Mouse (Mus musculus): ENCODE data around the gene Rfc5. TPM values are rescaled to one million over a fixed set of nuclear protein-coding genes. Genes with fewer than 3 reads are reported as not detected.
"Not testable (repeated sequence)": the region's sequence is repeated elsewhere in the genome, so short reads cannot be mapped to it uniquely, and the experiment has no call there.

The Rfc5 gene
- total RNA-seq (2022): 1 to 10 TPM; 1.5 to 2.9 (median 2.1) TPM

DNA sequence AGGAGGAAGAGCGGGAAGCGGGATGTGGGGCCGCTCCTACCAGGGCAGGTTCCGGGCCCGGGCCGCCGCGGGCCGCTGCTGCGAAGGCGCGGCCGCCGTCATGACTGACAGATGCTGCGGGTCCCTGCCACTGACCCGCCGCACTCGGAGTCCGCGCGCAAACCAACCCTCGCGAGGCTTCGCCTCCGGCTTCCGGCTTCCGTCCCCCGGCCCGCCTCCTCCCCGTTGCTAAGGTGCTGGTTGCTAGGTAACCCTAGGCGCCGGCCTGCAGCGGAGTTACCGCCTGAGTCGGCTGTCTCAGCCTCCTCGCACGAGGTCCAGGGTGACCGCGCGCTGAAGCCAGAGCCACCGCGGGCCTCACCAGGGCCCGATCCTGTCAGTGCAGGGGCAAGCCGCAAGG, at the start of gene Rfc5:
Gene Rfc5 (minus strand): TSS at position 171 of the 400 bp plus-strand sequence.
- DNase-seq (ENCODE audit: low spot score): peak; percentile 92

DNA sequence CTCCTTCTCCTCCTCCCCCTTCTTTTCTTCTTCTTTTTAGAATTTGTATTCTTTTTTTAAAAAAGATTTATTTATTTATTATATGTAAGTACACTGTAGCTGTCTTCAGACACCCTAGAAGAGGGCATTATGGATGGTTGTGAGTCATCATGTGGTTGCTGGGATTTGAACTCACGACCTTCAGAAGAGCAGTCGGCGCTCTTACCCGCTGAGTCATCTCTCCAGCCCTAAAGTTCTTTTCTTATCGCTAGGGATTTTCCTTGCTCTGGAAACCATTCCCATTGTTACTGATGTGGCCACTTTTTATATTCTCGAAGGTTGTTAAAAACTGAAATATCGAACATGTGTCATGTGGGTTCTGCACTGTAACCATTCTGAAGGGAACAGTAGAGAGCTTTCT, 44.7 kb upstream of the Rfc5 start:
- DNase-seq (ENCODE audit: low spot score): not testable (repeated sequence)

DNA sequence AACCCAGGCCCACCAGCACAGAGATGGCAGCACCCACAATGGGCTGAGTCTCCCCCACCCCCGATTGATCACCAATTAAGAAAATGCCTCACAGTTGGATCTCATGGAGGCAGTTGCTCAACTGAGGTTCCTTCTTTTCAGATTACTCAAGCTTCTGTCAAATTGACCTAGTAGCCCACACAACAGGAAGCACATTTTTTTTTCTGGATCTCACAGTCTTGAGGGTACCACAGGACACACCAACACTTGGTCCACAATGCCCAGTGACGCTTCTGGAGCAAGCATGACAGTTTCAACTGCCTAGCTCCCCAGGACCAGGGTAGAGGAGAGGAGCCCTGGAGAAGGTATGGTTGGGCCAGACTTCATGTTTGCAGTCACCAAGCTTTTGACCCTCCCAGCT, 28.6 kb upstream of the Rfc5 start:
- DNase-seq (ENCODE audit: low spot score): no peak

DNA sequence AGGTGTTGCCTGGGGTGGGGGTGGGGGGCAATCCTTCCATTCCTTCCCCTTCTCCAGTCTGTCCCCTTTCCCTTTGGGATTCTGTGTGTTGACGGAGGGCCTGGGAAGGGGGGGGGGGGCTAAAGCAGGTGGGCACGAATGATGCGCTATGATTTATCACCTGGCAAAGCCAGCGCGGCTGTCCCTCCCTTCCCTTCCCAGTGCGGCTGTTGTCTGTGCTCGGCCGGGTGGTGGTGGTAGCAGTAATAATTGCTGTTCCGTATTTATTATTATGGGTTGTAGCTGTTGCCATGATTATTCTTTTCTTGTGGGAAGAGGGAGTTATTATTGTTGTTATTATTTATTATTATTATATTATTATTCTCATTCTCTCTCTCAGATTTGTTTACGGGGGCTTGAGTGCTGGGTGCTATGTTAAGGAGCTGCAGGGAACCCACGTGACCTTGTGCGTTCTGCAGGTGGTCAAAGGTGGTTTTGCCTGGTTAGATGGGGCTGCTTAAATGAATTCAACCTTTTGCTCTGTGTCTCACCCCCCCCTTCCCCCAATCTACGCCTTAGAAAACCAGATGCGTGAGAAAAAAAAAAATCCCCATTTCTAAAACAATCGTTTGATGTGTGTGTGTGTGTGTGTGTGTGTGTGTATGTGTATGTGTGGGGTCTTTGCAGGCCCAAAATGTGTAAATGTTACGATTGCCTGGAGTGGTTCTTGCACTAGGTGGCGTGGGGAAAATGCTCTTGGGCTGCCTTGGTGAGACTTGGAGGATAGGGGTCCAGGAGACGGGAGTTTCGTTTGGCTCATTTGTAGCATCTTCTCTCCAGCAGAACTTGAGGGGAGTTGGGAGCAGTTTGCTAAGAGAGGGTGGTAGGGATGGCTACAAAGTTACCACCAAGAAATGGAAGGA, 26.4 kb upstream of the Rfc5 start:
- no peak for DNase-seq (ENCODE audit: low spot score)

DNA sequence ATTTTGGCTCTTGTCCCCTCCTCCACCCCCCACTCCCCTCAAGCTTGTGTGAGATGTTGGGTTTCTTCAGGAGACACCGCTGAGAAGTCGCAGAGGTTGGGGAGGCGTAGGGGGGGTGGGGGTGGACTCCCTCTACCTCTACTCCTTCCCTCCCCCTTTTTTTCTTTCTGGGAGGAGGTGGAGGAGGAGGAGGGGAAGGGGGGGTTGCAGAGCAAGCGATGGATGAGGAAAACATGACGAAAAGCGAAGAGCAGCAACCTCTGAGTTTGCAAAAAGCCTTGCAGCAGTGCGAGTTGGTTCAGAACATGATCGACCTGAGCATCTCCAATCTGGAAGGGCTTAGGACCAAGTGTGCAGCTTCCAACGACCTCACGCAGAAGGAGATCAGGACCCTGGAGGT, 25.8 kb upstream of the Rfc5 start:
- DNase-seq (ENCODE audit: low spot score): no peak

DNA sequence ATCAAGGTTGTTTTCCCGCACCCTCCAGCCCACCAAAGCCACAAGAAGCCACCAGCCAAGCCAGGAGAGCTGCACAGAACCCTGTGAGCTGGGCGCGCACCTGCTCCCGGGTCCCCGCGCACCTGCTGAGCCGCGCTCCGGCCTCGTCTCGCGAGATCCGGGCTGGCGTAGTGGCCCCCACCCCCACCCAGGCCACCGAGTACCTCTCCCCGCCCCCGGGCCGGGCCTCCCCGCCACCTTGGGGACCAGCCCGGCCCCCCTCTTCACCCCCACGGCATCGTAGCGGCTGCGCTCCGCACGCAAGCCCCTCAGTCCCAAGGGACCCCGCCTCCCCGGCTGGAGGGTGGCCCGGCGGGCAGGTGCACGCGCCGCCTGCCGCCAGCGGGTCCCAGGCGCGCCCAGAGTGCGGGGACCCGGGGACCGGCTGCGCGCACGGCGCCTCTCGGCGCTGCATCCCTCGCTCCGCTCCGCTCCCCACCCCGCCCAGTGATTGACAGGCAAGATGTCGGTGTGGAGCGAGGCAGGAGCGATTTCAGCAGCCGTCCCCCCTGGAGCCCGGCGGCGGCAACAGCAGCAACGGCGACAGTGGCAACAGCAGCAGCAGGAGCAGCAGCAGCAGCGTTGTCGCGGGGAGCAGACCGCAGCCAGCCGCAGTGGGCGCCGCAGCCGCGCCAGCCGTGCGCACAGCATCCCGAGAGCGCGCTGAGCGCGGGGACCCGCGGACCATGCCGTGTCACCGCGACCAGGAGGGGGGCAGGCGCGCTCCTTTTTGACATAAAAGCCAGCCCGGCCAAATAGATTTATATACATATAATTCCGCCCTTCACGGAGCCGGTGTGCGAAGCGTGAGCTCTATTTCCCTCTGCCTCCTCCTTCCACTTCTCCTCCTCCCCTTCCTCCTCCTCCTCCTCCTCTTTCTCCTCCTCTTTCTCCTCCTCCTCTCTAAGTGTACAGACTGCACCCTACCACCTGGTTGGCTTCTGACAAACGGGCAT, 25.0 kb upstream of the Rfc5 start, which contains the start of gene Ksr2:
Gene Ksr2 (plus strand): TSS at position 494 of the 995 bp plus-strand sequence.
- DNase-seq (ENCODE audit: low spot score): no peak

DNA sequence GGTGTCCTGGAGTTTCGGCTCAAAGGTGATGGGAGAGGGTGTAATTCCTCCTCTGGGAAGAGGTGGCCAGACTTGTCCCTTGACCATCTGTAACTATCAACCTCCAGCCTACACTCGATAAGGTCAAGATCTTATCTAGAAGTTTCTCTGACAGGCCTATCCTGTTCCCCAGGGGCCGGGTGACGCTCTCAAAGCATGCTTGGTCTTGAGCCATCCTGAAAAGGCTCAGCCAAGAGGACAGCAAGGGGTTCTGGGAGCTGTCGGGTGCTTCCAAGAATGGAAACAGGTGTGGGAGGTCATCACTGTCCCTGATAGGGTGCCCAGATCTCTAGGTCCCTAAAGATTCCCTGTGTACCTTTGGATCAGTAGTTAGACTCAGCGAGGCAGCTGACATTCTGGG, 20.5 kb upstream of the Rfc5 start:
- no peak for DNase-seq (ENCODE audit: low spot score)

DNA sequence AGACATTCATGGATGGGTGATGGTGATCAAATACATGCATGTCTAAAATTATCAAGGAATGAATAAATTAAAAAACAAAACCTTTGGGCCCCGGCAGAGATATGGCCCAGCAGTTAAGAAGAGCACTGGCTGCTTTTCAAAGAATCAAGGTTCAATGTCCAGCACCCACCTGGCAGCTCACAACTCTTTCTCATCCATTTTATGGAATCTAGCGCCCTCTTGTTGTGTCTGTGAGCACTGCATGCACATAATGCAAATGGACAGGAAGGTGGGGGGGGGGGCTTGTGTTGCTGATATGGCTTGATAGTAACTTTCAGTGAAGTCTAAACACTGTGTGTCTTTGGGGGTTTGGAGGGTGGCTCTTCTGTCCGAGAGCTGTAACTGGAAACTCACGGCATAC, 19.4 kb upstream of the Rfc5 start:
- peak; percentile 43 for DNase-seq (ENCODE audit: low spot score)

DNA sequence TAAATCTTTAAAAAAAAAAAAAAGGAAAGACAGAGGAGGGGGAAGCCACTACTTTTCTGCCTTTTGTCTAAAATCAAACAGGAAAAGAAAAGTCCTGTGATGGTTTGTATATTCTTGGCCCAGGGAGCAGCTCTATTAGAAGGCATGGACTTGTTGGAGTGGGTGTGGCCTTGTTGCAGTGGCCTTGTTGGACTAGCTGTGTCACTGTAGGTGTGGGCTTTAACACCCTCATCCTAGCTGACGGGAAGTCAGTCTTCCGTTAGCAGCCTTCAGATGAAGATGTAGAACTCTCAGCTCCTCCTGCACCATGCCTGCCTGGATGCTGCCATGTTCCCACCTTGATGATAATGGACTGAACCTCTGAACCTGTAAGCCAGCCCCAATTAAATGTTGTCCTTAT, 15.8 kb upstream of the Rfc5 start:
- not testable (repeated sequence) for DNase-seq (ENCODE audit: low spot score)

DNA sequence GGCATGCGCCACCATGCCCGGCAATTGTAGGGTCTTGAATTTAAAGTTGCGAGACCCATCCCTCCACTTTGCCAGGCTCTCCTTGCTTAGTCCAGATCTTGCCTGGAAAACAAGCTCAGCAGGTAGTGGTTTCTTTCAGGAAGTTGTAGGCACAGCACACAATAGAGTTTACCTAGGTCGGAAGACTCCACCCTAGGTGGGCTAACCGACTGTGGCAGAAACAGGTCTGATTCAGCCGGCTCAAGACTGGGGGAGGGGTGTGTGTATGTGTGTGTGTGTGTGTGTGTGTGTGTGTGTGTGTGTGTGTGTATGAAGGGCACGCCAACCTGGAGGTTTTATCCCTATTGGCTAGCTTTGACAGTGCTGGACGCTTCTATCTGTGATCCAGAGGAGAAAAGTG, 14.8 kb upstream of the Rfc5 start:
- DNase-seq (ENCODE audit: low spot score): no peak

DNA sequence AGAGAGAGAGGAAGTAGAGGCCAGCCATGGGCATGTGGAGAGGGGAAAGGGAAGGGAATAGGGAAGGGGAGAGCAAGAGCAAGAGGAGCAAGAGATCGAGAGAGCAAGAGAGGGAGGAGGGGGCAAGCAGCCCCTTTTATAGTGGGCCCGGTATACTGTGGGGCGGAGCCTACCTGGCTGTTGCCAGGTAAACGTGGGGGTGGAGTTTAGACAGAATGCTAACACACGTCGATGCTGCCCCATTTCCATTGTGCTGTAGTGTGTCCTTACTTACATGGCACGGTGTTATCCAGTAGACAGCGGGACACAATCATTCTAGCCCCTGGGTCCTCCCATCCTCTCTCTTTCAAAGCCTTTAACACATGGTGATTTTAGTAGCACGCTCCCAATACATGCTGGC, 10.4 kb upstream of the Rfc5 start:
- DNase-seq (ENCODE audit: low spot score): no peak

DNA sequence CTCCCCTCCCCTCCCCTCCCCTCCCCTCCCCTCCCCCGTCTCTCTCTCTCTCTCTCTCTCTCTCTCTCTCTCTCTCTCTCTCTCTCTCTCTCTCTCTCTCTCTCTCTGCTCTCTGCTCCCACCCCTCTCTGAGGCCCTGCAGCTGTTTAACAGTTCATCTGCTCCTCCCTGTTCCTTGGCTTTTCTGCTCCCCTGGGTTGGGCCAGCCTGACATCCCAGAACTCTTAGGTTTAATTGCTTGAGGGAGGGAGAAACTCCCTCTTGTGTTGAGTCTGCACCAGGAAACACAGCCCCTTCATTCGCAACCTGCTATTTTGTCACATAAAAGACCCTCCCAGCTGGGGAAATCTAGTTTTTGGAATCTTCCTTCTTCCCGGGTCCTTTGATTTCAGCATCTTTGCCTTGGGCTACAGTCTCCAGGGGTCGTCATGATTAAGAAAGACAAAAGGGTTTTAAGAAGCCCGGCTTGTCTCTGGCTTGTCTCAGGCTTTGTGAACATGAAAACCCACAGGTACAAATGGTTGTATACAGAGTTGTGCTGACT, 9.2 kb upstream of the Rfc5 start:
- no peak for DNase-seq (ENCODE audit: low spot score)

DNA sequence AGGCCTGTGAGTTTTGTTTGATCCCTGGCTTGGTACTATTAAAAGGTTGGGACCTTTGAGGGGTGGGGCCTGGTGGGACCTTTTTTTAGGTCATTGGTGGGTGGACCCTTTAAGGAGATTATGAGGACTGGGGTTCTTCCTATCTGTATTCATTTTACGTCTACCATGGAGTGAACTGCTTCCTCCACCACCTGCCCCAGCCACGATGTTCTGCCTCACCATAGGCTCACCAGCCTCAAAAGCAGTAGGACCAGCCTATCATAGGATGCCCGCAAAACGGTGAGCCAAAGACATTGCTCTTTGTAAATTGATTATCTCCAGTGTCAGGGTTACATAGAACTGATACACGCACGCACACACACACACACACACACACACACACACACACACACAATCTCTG, 8.5 kb upstream of the Rfc5 start:
- no peak for DNase-seq (ENCODE audit: low spot score)

DNA sequence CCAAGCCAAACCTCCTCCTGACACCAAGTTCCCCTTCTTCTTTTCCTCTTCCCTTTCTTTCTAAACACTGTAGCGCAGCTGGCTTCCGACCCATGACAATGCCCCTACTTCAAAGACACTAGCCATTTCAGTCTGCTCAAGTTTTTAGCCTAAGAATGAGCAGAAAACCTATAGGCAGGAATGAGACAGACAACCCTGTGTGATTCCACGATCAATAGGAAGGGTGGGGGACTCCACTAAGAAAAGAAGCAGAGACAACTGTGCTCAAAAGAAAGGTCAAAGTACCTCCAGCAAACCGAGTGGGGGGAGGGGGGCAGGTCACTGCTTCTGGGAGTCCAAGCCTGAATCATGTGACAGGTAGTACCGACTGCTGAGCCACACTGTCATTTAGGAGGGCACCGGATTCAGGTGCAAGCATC, 7.8 kb upstream of the Rfc5 start:
- no peak for DNase-seq (ENCODE audit: low spot score)

DNA sequence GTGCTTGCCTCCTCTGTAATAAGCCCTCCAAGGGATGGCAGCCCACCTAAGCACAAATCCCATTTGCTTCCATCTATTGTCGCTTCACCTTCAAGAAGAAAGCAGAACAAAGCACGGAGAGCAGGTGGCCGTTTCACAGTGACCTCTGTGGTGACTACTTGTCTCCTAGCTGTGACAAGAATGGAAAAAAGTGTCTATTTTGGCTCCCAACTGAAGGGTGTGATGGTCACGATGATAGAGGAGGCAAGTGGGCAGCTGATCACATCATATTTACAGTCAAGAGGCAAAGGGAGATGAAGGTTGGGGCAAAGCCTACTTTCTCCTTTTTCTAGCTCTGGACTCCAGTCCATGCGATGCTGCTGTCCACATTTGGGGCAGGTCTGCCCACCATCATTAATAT, 7.0 kb upstream of the Rfc5 start:
- no peak for DNase-seq (ENCODE audit: low spot score)

DNA sequence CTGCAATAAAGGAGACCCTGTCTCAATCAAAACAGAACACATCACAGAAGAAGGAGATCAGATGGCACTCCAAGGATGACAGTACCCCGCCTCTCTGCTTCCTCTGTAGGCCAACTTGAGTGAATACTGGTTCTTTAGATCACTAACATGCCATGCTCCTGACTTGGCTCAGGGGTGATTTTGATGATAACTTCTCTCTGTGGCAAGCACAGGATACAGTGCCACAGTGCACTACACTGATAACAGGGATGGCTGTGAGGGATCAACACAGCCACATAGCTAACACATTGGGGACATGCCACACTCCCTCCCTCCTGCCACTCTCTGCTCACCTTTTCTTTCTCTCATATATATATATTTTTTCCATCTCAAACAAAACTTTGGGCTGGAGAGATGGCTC, 2.0 kb upstream of the Rfc5 start:
- no peak for DNase-seq (ENCODE audit: low spot score)

DNA sequence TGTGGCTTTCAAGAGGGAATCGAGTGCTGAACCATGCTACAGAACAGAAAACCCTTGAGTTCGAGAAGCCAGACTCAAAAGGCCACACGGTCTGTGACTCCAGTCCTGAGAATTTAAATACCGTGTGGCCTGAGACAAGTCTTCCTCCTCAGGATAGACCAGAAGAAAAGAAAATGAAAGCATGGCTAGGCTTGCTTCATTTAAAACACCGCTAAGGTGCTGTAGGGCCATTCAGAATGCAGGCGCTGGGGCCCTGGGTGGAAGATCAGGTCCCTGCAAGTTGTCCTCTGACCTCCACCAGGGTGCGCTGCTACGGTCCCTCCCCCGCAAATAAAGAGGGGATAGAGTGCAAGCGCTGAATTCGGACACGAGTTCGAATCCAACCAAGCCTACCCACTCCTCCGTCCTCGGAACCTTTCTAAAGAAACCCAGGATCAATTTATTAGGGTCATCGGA, 523 bp downstream of the Rfc5 start:
- DNase-seq (ENCODE audit: low spot score): no peak

DNA sequence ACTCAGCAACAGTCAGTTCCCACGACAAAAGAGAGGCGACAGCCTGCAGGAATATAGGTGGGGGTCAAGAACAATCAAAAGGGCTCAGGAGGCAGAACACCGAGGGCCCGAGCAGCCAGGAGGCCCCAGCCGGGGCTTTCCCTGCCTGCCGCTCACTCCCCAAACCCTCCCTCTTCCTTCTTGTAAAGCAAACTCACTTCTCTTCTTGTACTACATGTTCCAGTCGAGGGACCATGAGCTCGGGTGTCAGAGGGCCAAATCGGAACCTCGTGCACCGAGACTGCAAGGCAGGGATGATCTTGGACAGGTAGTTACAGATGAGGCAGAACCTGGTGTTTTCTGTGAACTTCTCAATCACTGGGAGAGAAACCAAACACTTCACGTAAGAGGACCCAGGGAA, 5.6 kb downstream of the Rfc5 start:
- no peak for DNase-seq (ENCODE audit: low spot score)

DNA sequence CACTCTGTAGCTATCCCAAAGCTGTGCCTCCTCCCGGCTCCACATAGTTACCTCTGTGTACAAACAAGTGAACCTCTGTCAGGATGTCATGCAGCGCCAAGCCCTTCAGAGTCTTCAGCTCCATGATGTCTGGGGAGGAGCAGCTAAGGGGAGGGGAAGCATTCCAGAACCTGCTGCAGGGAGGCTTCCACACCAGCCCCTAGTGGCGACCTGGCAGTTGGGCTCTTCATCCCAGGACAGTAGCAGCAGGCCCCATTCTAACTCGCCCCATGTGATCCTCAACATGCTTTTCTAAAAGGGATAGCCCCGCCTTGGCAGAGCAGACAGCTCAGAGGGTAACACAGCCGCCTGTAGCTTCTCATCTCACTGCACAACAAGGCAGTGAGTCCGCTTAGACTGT, 7.1 kb downstream of the Rfc5 start:
- DNase-seq (ENCODE audit: low spot score): no peak

DNA sequence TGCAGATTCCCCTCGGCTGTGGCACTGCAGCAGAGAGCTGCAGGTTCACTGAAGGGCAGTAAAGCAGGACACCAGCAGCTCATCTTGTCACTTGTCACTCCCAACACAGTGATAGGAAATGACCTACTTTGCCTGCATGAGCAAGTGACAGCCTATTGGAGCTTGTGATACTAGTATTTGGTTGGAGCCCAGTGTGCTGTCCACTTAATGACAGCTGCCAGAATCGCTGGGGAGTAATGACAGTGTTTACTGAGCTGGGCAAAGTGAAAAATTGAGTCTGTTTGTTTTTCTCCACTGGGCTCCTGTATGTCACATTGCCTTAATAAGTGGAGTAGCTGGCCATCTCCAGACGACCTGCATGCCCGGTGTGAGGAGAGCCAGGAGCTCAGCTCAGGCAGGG, 8.6 kb downstream of the Rfc5 start:
- DNase-seq (ENCODE audit: low spot score): peak; percentile 24

DNA sequence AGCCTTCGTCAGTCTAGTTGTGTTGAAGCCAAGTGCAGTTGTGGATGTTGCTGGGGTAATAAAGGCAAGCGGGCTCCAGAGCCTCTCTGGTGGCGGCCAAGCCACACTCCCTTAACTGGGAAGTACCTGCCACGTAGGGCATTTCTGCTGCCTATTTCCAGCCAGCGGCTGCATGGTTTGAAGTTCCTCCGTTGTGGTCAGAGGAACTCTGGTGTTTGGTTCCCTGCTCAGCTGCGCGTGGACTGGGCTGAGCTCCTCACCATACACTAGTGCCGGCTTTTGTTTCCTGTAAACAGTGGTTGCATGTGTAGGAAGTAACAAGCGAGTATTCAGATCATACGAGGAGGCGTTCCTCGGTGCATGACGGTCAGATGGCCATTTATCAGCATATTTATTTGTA, 11.1 kb downstream of the Rfc5 start:
- not testable (repeated sequence) for DNase-seq (ENCODE audit: low spot score)

DNA sequence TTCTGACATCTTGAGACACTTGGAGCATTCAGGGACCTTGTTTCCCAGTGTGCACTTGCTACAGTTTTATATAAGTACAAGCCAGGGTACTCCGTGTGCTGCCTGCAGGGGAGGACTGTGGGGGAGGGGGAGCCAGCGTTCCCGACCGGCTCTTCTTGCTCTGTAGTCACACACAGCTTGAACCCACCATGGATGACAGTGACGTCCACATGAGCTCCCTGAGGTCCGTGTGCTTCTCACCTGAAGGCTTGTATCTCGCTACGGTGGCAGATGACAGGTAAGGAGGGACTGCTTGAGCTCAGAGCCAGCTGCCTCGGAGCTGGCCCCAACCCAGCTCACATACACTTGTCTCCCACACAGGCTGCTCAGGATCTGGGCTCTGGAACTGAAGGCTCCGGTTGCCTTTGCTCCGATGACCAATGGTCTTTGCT, 12.5 kb downstream of the Rfc5 start:
- DNase-seq (ENCODE audit: low spot score): no peak
